In the genomic region with DNA sequence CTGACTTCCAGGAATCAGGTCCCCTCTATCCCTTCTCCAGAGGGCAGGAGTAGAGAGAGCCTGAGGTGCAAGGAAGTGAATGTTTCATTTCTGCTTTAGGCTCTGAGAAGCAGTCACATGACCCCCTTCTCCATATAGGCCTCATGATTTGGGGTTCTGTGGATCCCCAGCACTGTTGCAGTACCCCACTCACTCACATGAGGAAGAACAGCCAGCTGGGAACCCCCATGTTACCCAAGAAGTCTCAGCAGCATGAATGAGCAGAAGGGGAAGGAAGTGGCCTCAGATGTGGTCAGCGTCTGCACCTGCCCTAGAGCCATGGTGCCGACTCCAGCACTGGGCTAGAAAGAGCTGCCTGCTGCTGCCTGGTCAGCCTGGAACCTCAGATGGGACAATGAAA, we compare ENCODE assay signal across 8 mouse cellular contexts. TPM values are rescaled to one million over a fixed set of nuclear protein-coding genes. Genes with fewer than 3 reads are reported as not detected.
DNase-seq lines count a peak whose midpoint lies in the region; ATAC-seq and TF ChIP-seq lines count a peak whose summit lies in the region.

No protein-coding gene starts in this region.

- peak overlapping the region; percentile 97 for H3K27ac ChIP-seq in layer of hippocampus, adult 2 months
- H3K27ac ChIP-seq in liver, embryonic 15.5 days (replicated peaks): no peak overlapping the region
- H3K27ac ChIP-seq in olfactory bulb, adult 2 months (ENCODE audit: insufficient read depth, low read depth, low read length): peak overlapping the region; percentile 56

- no peak overlapping the region for H3K4me2 ChIP-seq in liver, embryonic 15.5 days

- WGBS in liver, embryonic 15.5 days (ENCODE audit: insufficient replicate concordance): 18% methylated on average over 2 of the region's 2 CpGs
- 78% methylated on average over 2 of the region's 2 CpGs for WGBS in olfactory bulb, adult 2 months

- no peak for TF ChIP-seq POLR2A in olfactory bulb, adult 2 months (IDR thresholded peaks at IDR 0.05; ENCODE audit: insufficient read depth, low read depth, low read length)

- H3K9me3 ChIP-seq in liver, embryonic 15.5 days (replicated peaks): no peaks in the 10 kb centered on the region

- TF ChIP-seq CTCF in layer of hippocampus, adult 2 months (conservative IDR thresholded peaks at IDR 0.05): no peak
- no peak for TF ChIP-seq CTCF in olfactory bulb, adult 2 months (IDR thresholded peaks at IDR 0.05; ENCODE audit: insufficient read depth, low read depth, low read length)

- H3K27me3 ChIP-seq in liver, embryonic 15.5 days: no peaks in the 10 kb centered on the region

- no peak overlapping the region for H3K9ac ChIP-seq in liver, embryonic 15.5 days

- no peak for DNase-seq in layer of hippocampus, adult 2 months (ENCODE audit: low spot score in 2 of 2)
- DNase-seq in layer of hippocampus, adult 8-10 months (ENCODE audit: low spot score in 2 of 2): no peak
- DNase-seq in Muller cell, postnatal 12 days (ENCODE audit: inconsistent ontology term): no peak
- no peak for DNase-seq in layer of hippocampus, adult 18-20 months (ENCODE audit: low spot score in 2 of 2)
- no peak for DNase-seq in adrenal gland, adult 2 months

- no peaks in the 10 kb centered on the region for H3K36me3 ChIP-seq in liver, embryonic 15.5 days (replicated peaks)

- peak; percentile 95 for ATAC-seq in granulocyte monocyte progenitor cell, adult 5-6 weeks (replicated peaks; ENCODE audit: poor library complexity, severe bottlenecking)
- peak; percentile 34; the same call in 1 of the 2 replicates for ATAC-seq in liver, embryonic 15.5 days (ENCODE audit: insufficient read depth)

- peaks cover 20% of the 10 kb centered on the region for H3K4me1 ChIP-seq in liver, embryonic 15.5 days (replicated peaks)
- H3K4me1 ChIP-seq in olfactory bulb, adult 2 months (ENCODE audit: control insufficient read depth, insufficient read depth, low read length): peaks cover 71% of the 10 kb centered on the region

- H3K4me3 ChIP-seq in layer of hippocampus, adult 2 months: no peak overlapping the region
- H3K4me3 ChIP-seq in liver, embryonic 15.5 days (replicated peaks): no peak overlapping the region
- H3K4me3 ChIP-seq in olfactory bulb, adult 2 months (ENCODE audit: insufficient read depth, low read depth, low read length): no peak overlapping the region

RNA-seq across cellular contexts. Expression of a gene that starts 23.3 kb away (rescaled TPM):
- total RNA-seq in layer of hippocampus, adult 2 months (2021): not detected
- not detected for total RNA-seq in layer of hippocampus, adult 8-10 months (2022)
- total RNA-seq in granulocyte monocyte progenitor cell, adult 5-6 weeks (2014; fragmentation: Nextera tagmentation): not detected in 2 replicates
- not detected in 2 replicates for total RNA-seq in granulocyte monocyte progenitor cell, adult 5-6 weeks (2017)
- 0.45 and 5.1 TPM in 2 replicates for polyA plus RNA-seq in liver, embryonic 15.5 days (2015; fragmentation: Nextera tagmentation; extraction: Ambion mirVana)
- polyA plus RNA-seq in olfactory bulb, adult 2 months (2012; ENCODE audit: insufficient read depth, insufficient read length, low replicate concordance, missing spikeins): not detected in 2 replicates
- not detected for total RNA-seq in layer of hippocampus, adult 18-20 months (2021)
- under 1 TPM in 1 of 2 experiments, not detected in 1; 0.14 TPM for total RNA-seq in adrenal gland, adult 2 months (2021)
- 0.06 TPM in 1 of 2 replicates, not detected in the other for polyA plus RNA-seq in adrenal gland, adult 2 months (2012; rRNA removed)

RNA-seq across cellular contexts. Expression of a gene that starts 27.0 kb away (rescaled TPM):
- 100 to 1,000 TPM; 115 to 139 TPM for total RNA-seq in layer of hippocampus, adult 2 months (2021)
- 100 to 1,000 TPM; 105 to 142 (median 118) TPM for total RNA-seq in layer of hippocampus, adult 8-10 months (2022)
- 2.1 and 7.9 TPM in 2 replicates for total RNA-seq in granulocyte monocyte progenitor cell, adult 5-6 weeks (2014; fragmentation: Nextera tagmentation)
- 2.8 and 4.6 TPM in 2 replicates for total RNA-seq in granulocyte monocyte progenitor cell, adult 5-6 weeks (2017)
- polyA plus RNA-seq in liver, embryonic 15.5 days (2015; fragmentation: Nextera tagmentation; extraction: Ambion mirVana): 1.8 and 2.2 TPM in 2 replicates
- not detected in 2 replicates for polyA plus RNA-seq in olfactory bulb, adult 2 months (2012; ENCODE audit: insufficient read depth, insufficient read length, low replicate concordance, missing spikeins)
- total RNA-seq in layer of hippocampus, adult 18-20 months (2021): 100 to 1,000 TPM; 127 to 132 TPM
- total RNA-seq in adrenal gland, adult 2 months (2021): 10 to 100 TPM; 23.3 to 45.5 TPM
- 56.8 and 73.5 TPM in 2 replicates for polyA plus RNA-seq in adrenal gland, adult 2 months (2012; rRNA removed)

RNA-seq across cellular contexts. Expression of a gene that starts 34.1 kb away (rescaled TPM):
- total RNA-seq in layer of hippocampus, adult 2 months (2021): 1 to 10 TPM in 1 of 2 experiments, not detected in 1; 1.2 TPM
- 1 to 10 TPM in 3 of 4 experiments, not detected in 1; 1.5 to 4.1 (median 1.7) TPM for total RNA-seq in layer of hippocampus, adult 8-10 months (2022)
- total RNA-seq in granulocyte monocyte progenitor cell, adult 5-6 weeks (2014; fragmentation: Nextera tagmentation): not detected in 2 replicates
- total RNA-seq in granulocyte monocyte progenitor cell, adult 5-6 weeks (2017): not detected in 2 replicates
- polyA plus RNA-seq in liver, embryonic 15.5 days (2015; fragmentation: Nextera tagmentation; extraction: Ambion mirVana): 0.37 and 0.82 TPM in 2 replicates
- not detected in 2 replicates for polyA plus RNA-seq in olfactory bulb, adult 2 months (2012; ENCODE audit: insufficient read depth, insufficient read length, low replicate concordance, missing spikeins)
- 1 to 10 TPM; 1.0 to 1.8 TPM for total RNA-seq in layer of hippocampus, adult 18-20 months (2021)
- total RNA-seq in adrenal gland, adult 2 months (2021): 1 to 10 TPM in 1 of 2 experiments, not detected in 1; 2.2 TPM
- 0.42 TPM in 1 of 2 replicates, not detected in the other for polyA plus RNA-seq in adrenal gland, adult 2 months (2012; rRNA removed)

RNA-seq across cellular contexts. Expression of a gene that starts 43.3 kb away (rescaled TPM):
- total RNA-seq in layer of hippocampus, adult 2 months (2021): 1 to 10 TPM; 1.8 to 2.2 TPM
- 1 to 10 TPM; 2.1 to 6.6 (median 3.4) TPM for total RNA-seq in layer of hippocampus, adult 8-10 months (2022)
- total RNA-seq in granulocyte monocyte progenitor cell, adult 5-6 weeks (2014; fragmentation: Nextera tagmentation): not detected in 2 replicates
- not detected in 2 replicates for total RNA-seq in granulocyte monocyte progenitor cell, adult 5-6 weeks (2017)
- polyA plus RNA-seq in liver, embryonic 15.5 days (2015; fragmentation: Nextera tagmentation; extraction: Ambion mirVana): 0.50 and 0.60 TPM in 2 replicates
- not detected in 2 replicates for polyA plus RNA-seq in olfactory bulb, adult 2 months (2012; ENCODE audit: insufficient read depth, insufficient read length, low replicate concordance, missing spikeins)
- 1 to 10 TPM; 1.5 to 2.2 TPM for total RNA-seq in layer of hippocampus, adult 18-20 months (2021)
- total RNA-seq in adrenal gland, adult 2 months (2021): 1 to 10 TPM; 3.7 to 4.6 TPM
- polyA plus RNA-seq in adrenal gland, adult 2 months (2012; rRNA removed): 1.6 and 3.6 TPM in 2 replicates

RNA-seq across cellular contexts. Expression of a gene that starts 43.6 kb away (rescaled TPM):
- 10 to 100 TPM; 18.2 to 20.7 TPM for total RNA-seq in layer of hippocampus, adult 2 months (2021)
- 10 to 100 TPM; 18.6 to 21.2 (median 19.5) TPM for total RNA-seq in layer of hippocampus, adult 8-10 months (2022)
- total RNA-seq in granulocyte monocyte progenitor cell, adult 5-6 weeks (2014; fragmentation: Nextera tagmentation): 25.9 and 31.5 TPM in 2 replicates
- total RNA-seq in granulocyte monocyte progenitor cell, adult 5-6 weeks (2017): 12.6 and 16.5 TPM in 2 replicates
- polyA plus RNA-seq in liver, embryonic 15.5 days (2015; fragmentation: Nextera tagmentation; extraction: Ambion mirVana): 12.6 and 14.3 TPM in 2 replicates
- not detected in 2 replicates for polyA plus RNA-seq in olfactory bulb, adult 2 months (2012; ENCODE audit: insufficient read depth, insufficient read length, low replicate concordance, missing spikeins)
- 10 to 100 TPM; 19.6 to 20.5 TPM for total RNA-seq in layer of hippocampus, adult 18-20 months (2021)
- total RNA-seq in adrenal gland, adult 2 months (2021): 10 to 100 TPM; 15.4 to 21.6 TPM
- 14.8 and 16.0 TPM in 2 replicates for polyA plus RNA-seq in adrenal gland, adult 2 months (2012; rRNA removed)
